Mouse (Mus musculus) C2C12 (cell line): ENCODE data around the gene Lipn. TPM values are rescaled to one million over a fixed set of nuclear protein-coding genes. Genes with fewer than 3 reads are reported as not detected.

ENCODE experiments used
- H3K27me3 ChIP-seq: one replicate; pipeline ENCODE4 v1.6.1; 2011; ENCODE audit not compliant: control insufficient read depth, insufficient read depth, insufficient read length
- H3K36me3 ChIP-seq: one replicate; pipeline ENCODE4 v1.6.1; 2011; ENCODE audit not compliant: control insufficient read depth, insufficient read depth
- H3K4me3 ChIP-seq: one replicate; pipeline ENCODE4 v1.5.1; 2011; ENCODE audit warnings: mild to moderate bottlenecking, control low read depth; ENCODE audit not compliant: poor library complexity, insufficient read depth, severe bottlenecking
- H3K79me2 ChIP-seq: one replicate; pipeline ENCODE4 v1.6.1; 2011; ENCODE audit not compliant: control insufficient read depth, insufficient read depth
- H3K79me3 ChIP-seq: one replicate; pipeline ENCODE4 v1.6.1; 2011; ENCODE audit warnings: low read depth, control low read depth
- H3ac ChIP-seq: one replicate; pipeline ENCODE3; 2011; ENCODE audit warnings: low read depth; ENCODE audit not compliant: control insufficient read depth, insufficient read length
- CEBPB ChIP-seq: IDR thresholded peaks from one replicate; pipeline ENCODE4 v1.6.1; 2011; ENCODE audit warnings: low read depth, mild to moderate bottlenecking, control low read depth, moderate library complexity
- CTCF ChIP-seq: IDR thresholded peaks from one replicate; pipeline ENCODE4 v1.5.1; 2011; ENCODE audit not compliant: control insufficient read depth, insufficient read depth, insufficient read length
- FOSL1 ChIP-seq: IDR thresholded peaks from one replicate; pipeline ENCODE4 v1.8.0; 2011; ENCODE audit warnings: mild to moderate bottlenecking, low read length; ENCODE audit not compliant: poor library complexity, insufficient read depth, severe bottlenecking
- MAX ChIP-seq: IDR thresholded peaks from one replicate; pipeline ENCODE4 v1.6.1; 2011; ENCODE audit warnings: mild to moderate bottlenecking, control low read depth
- MYOD1 ChIP-seq: IDR thresholded peaks from one replicate; pipeline ENCODE4 v1.6.1; 2011; ENCODE audit warnings: low read depth; ENCODE audit not compliant: control insufficient read depth, insufficient read length
- MYOG ChIP-seq: IDR thresholded peaks from one replicate; pipeline ENCODE4 v1.6.1; 2011; ENCODE audit not compliant: control insufficient read depth, insufficient read length; ENCODE audit errors: extremely low read depth
- USF1 ChIP-seq: IDR thresholded peaks from one replicate; pipeline ENCODE4 v1.6.1; 2011; ENCODE audit warnings: low read depth, mild to moderate bottlenecking, control low read depth, moderate library complexity
- polyA plus RNA-seq: library from polyadenylated mRNA; unstranded; fragments of >200 nt; fragmentation: generic; extraction: Trizol; gene quantifications from one replicate; pipeline ENCODE4 v1.2.1, GENCODE M21; 2012; ENCODE audit warnings: missing spikeins

The Lipn gene
- polyA plus RNA-seq, 1 experiment = 0.06 TPM

DNA sequence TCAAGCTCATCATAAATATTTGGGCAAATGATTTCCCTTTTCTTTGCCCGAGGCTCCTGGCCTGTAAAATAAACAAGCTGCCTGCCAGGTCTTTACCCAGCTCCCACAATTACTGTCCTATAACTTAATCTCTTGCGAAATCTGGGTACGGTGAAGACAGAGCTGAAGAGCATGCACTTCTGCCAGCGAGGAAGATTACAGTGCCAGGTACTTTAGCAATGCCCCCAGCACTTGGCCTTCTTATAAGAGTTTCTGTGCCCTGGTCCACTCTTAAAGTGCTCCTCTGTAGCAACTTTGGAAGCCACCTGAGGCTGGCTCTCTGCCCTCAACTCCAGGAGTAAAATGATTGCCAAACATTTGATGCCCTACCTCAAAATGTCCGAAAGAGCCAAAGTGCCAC, 28.2 kb downstream of the Lipn start:
- H3K36me3 ChIP-seq = no peaks in the 10 kb centered on the region
- no peak overlapping the region for H3ac ChIP-seq
- no peak for TF ChIP-seq MYOD1
- no peak for TF ChIP-seq MAX
- TF ChIP-seq FOSL1 = no peak
- TF ChIP-seq CTCF = no peak
- TF ChIP-seq USF1 = no peak
- TF ChIP-seq MYOG = no peak
- TF ChIP-seq CEBPB = no peak
- H3K4me3 ChIP-seq = no peak overlapping the region
- no peaks in the 10 kb centered on the region for H3K27me3 ChIP-seq
- no peaks in the 10 kb centered on the region for H3K79me2 ChIP-seq
- no peaks in the 10 kb centered on the region for H3K79me3 ChIP-seq

DNA sequence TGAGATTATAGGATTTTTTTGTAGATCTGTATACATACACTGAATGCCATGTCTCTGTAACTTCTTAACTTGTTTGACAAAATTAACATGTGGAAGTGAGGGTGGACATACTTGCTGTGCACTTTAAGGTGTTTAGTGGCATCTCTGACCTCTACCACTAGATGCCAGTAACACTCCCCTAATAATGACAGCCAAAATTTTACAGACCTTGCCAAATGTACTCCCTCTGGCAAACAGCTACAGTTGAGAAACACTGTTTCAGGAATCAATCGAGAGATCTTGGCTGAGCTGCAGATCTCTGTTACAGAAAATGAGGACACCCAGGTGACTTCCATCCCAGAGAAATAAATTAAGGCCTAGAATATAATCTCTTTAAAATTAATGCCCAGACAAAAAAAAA, 29.1 kb downstream of the Lipn start:
- TF ChIP-seq CEBPB (no peak), MYOG (no peak), USF1 (no peak), MYOD1 (no peak), MAX (no peak), FOSL1 (no peak), CTCF (no peak)

DNA sequence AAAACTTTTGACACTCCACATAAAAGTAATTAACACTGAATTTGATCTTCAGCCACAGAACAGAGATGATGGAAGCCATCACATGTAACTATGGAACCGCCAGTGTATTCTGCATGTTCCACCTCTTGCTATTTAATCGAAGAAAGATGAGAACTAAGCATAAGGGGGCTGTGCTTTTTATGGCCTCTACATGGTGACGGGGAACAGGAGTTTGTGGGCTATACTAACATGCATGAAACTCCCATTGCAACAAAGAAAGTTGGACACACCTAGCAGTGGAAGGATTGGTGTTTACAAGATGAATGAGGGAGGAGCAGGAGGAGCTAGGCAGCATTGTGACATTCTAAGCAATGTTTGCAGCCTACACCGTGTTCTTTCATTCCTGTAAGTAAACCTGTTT, 33.5 kb downstream of the Lipn start, which contains the start of gene Lipm:
Gene Lipm (plus strand): TSS at position 301 of the 400 bp plus-strand sequence.
- no peaks in the 10 kb centered on the region for H3K27me3 ChIP-seq
- no peaks in the 10 kb centered on the region for H3K36me3 ChIP-seq
- no peaks in the 10 kb centered on the region for H3K79me2 ChIP-seq
- H3ac ChIP-seq = no peak within 1 kb of the TSS
- H3K79me3 ChIP-seq = no peaks in the 10 kb centered on the region
- TF ChIP-seq FOSL1 = no peak
- TF ChIP-seq MAX = no peak
- no peak for TF ChIP-seq MYOG
- TF ChIP-seq MYOD1 = no peak
- no peak for TF ChIP-seq CEBPB
- no peak for TF ChIP-seq USF1
- TF ChIP-seq CTCF = no peak
- H3K4me3 ChIP-seq = no peak within 1 kb of the TSS

More for the DNA sequence above, 29.1 kb downstream of the Lipn start:
- no peaks in the 10 kb centered on the region for H3K79me3 ChIP-seq
- H3K27me3 ChIP-seq = no peaks in the 10 kb centered on the region
- no peak overlapping the region for H3ac ChIP-seq
- H3K4me3 ChIP-seq = no peak overlapping the region
- H3K36me3 ChIP-seq = no peaks in the 10 kb centered on the region
- H3K79me2 ChIP-seq = no peaks in the 10 kb centered on the region

DNA sequence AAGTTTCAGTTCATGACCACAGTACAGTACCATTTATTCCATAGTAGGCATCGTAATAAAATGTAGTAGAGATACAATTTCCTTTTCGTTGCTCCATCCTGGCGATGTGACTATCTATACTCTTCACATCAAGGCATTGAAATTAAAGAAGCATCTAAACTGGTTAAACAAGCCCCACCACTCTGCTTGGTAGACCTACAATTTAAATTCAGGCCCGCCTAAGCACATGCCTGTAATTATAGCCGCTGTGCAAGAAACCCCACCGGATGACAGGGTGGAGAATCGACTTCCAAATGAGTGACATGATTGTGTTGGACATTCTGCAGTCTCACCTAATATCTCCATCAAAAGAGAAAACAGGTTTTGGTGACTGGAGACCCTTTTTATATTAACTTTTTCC, 34.7 kb downstream of the Lipn start:
- no peak overlapping the region for H3ac ChIP-seq
- H3K36me3 ChIP-seq = no peaks in the 10 kb centered on the region
- TF ChIP-seq USF1 = no peak
- no peaks in the 10 kb centered on the region for H3K79me3 ChIP-seq
- no peaks in the 10 kb centered on the region for H3K79me2 ChIP-seq
- no peak overlapping the region for H3K4me3 ChIP-seq
- no peaks in the 10 kb centered on the region for H3K27me3 ChIP-seq

DNA sequence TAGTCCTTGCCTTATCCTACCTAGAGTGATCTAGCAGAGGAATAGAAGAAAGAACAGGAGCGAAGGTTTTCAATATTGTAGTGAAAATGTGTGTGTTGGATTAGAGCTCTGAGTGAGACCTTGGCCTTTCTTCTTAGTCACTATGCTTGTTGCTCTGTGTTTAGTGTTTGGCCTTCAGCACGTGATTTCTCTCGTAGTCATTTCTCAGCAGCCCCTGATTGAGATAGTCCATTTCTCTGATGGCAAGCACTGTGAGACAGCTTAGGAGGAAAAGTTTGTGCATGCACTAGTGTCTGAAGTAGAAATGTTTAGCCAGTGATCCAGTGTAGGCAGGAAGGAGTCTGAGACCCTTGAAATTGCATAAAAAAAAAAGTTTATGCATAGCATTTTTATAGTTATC, 37.7 kb downstream of the Lipn start:
- Histone ChIP-seq H3K79me2 (no peaks in the 10 kb centered on the region), H3K4me3 (no peak overlapping the region), H3K27me3 (no peaks in the 10 kb centered on the region), H3K36me3 (no peaks in the 10 kb centered on the region), H3K79me3 (no peaks in the 10 kb centered on the region), H3ac (no peak overlapping the region)
- TF ChIP-seq MAX (no peak), MYOG (no peak), USF1 (no peak), CTCF (no peak), FOSL1 (no peak), MYOD1 (no peak), CEBPB (no peak)

DNA sequence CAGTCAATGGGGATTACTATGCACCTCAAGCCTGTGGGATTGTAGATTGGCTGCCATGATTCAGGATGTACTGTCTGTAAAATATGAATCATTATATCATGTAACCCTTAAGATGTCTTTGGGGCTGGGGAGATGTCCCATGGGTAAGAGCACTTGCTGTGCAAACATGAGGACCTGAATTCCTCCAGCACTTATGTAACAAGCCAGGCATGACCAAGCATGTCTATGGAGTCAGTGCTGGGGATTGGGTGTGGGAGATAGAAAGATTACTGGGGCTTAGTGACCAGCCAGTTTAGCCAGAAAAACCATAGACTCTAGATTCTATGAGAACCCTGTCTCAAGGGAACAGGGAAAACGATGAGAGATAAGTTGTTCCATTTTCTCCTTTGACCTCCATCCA, 51.9 kb downstream of the Lipn start:
- Histone ChIP-seq H3K79me2 (no peaks in the 10 kb centered on the region), H3K79me3 (no peaks in the 10 kb centered on the region), H3K27me3 (no peaks in the 10 kb centered on the region), H3K4me3 (no peak overlapping the region), H3K36me3 (no peaks in the 10 kb centered on the region), H3ac (no peak overlapping the region)
- TF ChIP-seq MYOG (no peak), MYOD1 (peak; percentile 40)

DNA sequence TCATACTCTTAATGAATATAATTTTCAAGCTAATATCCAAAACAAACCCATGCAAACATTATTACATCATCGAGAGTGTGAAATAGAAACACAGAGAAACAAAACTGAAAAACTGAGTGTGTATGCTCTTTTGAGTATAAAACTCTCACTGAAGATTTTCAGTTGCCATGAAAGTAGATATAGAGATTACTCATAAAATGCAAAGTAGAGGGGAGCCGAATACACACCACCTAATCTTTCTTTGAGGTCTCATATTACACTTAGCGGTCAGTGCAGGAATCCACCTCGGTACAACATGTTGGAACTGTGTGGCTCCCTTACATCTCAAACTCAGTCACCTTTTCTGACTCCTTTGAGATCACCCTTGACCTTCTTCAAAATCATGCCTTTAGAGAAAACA, 52.5 kb downstream of the Lipn start:
- H3K27me3 ChIP-seq = no peaks in the 10 kb centered on the region
- TF ChIP-seq USF1 = no peak
- no peak for TF ChIP-seq MYOG
- TF ChIP-seq MAX = no peak
- TF ChIP-seq MYOD1 = no peak
- TF ChIP-seq FOSL1 = no peak
- TF ChIP-seq CEBPB = no peak
- no peak for TF ChIP-seq CTCF
- H3K36me3 ChIP-seq = no peaks in the 10 kb centered on the region
- H3K79me2 ChIP-seq = no peaks in the 10 kb centered on the region
- no peaks in the 10 kb centered on the region for H3K79me3 ChIP-seq
- H3ac ChIP-seq = no peak overlapping the region
- no peak overlapping the region for H3K4me3 ChIP-seq
